Mouse (Mus musculus) lung, postnatal 0 days (tissue): Measurements from ENCODE around the gene Chn2.

ENCODE experiments used
- CTCF ChIP-seq: IDR thresholded peaks from 2 replicates; pipeline ENCODE4 v1.5.1; 2016; ENCODE audit warnings: antibody characterized with exemption, mild to moderate bottlenecking
- EP300 ChIP-seq: IDR thresholded peaks from 2 replicates; pipeline ENCODE4 v1.6.1; 2016; ENCODE audit warnings: antibody characterized with exemption, mild to moderate bottlenecking, control low read depth

DNA sequence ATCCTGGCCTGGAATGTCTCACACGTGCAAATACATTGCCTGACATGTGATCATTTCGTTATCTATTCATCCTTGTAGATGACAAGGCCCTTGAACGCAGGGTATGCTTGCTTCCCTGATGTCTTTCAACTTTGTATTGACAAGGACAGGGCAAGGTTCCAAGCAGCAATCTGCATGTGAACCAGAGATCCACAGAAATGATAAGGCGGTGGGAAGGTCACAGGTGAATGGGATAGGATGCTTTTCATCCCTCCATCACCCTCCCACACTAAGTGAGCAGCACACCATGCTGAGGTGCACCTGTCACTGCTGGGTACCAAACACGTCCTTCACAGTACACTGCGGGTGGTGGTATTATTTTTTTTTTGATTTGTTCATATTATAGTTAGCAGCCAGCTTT, 240.9 kb downstream of the Chn2 start:
- TF ChIP-seq CTCF (no peak), EP300 (no peak)
